Mouse (Mus musculus): ENCODE results near the gene Reep6. TPM values are rescaled to one million over a fixed set of nuclear protein-coding genes. Genes with fewer than 3 reads are reported as not detected.

Reep6 gene
- polyA plus RNA-seq (2017; shearing (Covaris generic)), result not detected

GRCm38 (mm10) chr10:80329273-80330081 is at the start of gene Reep6, which contains the start of gene Pcsk4:
TSS of gene Reep6 (plus strand) at chr10:80329953.
TSS of gene Pcsk4 (minus strand) at chr10:80329498.
- ATAC-seq, result peak; percentile 82

- ATAC-seq, result no peak
Measured at GRCm38 (mm10) chr10:80281304-80281703, 48.4 kb upstream of the Reep6 start.

- ATAC-seq, result no peak
Measured at GRCm38 (mm10) chr10:80281921-80282371, 47.8 kb upstream of the Reep6 start.

- ATAC-seq, result no peak
Measured at GRCm38 (mm10) chr10:80282481-80283441, 47.0 kb upstream of the Reep6 start.

- no peak for ATAC-seq
Measured at GRCm38 (mm10) chr10:80285222-80286070, 44.3 kb upstream of the Reep6 start.

- no peak for ATAC-seq
Measured at GRCm38 (mm10) chr10:80288097-80288496, 41.7 kb upstream of the Reep6 start.

GRCm38 (mm10) chr10:80288657-80289056 is 41.1 kb upstream of the Reep6 start:
- ATAC-seq, result no peak

GRCm38 (mm10) chr10:80292251-80293146 is 37.3 kb upstream of the Reep6 start, which contains the start of gene Rps15:
TSS of gene Rps15 (plus strand) at chr10:80292453.
- peak; percentile 89 for ATAC-seq

- no peak for ATAC-seq
Measured at GRCm38 (mm10) chr10:80293325-80293724, 36.4 kb upstream of the Reep6 start.

GRCm38 (mm10) chr10:80294311-80294710 is 35.4 kb upstream of the Reep6 start:
- ATAC-seq, result no peak

GRCm38 (mm10) chr10:80294788-80295303 is 34.9 kb upstream of the Reep6 start:
- ATAC-seq, result no peak

GRCm38 (mm10) chr10:80295618-80296425 is 33.9 kb upstream of the Reep6 start, which contains the start of gene Apc2:
TSS of gene Apc2 (plus strand) at chr10:80295977.
- peak; percentile 40 for ATAC-seq

GRCm38 (mm10) chr10:80296824-80297223 is 32.9 kb upstream of the Reep6 start:
- no peak for ATAC-seq

GRCm38 (mm10) chr10:80297526-80298133 is 32.1 kb upstream of the Reep6 start:
- ATAC-seq, result no peak

GRCm38 (mm10) chr10:80298571-80299281 is 31.0 kb upstream of the Reep6 start:
- no peak for ATAC-seq

- ATAC-seq, result no peak
Measured at GRCm38 (mm10) chr10:80299301-80299700, 30.5 kb upstream of the Reep6 start.

- ATAC-seq, result no peak
Measured at GRCm38 (mm10) chr10:80299824-80300223, 29.9 kb upstream of the Reep6 start.

- no peak for ATAC-seq
Measured at GRCm38 (mm10) chr10:80300672-80301181, 29.0 kb upstream of the Reep6 start.

All from inflammation-experienced regulatory T-cells, adult 6 months (primary cell).